26 mouse cellular contexts compared by ENCODE assay signal in genomic region chr3:107229221-107229620, GRCm38 (mm10). TPM values are rescaled to one million over a fixed set of nuclear protein-coding genes. Genes with fewer than 3 reads are reported as not detected.
"Had no signal": no experiment of that assay in that cellular context is flagged by ENCODE, and none has a peak within 500 bp of the region (broad histone marks: within the 10 kb centered on the region; RNA-seq: fewer than 3 reads in every experiment).

No protein-coding gene starts in this region.

- H3K27ac ChIP-seq: kidney, embryonic 15.5 days; left cerebral cortex, adult 2 months; liver, embryonic 13.5 days; midbrain, embryonic 10.5 days; neural tube, embryonic 12.5 days had no signal

- H3K4me2 ChIP-seq: kidney, embryonic 15.5 days; liver, embryonic 13.5 days; lung, embryonic 15.5 days; neural tube, embryonic 12.5 days had no signal

- H3K27me3 ChIP-seq: lung, embryonic 15.5 days; neural tube, embryonic 12.5 days had no signal

- H3K4me1 ChIP-seq: neural tube, embryonic 12.5 days had no signal

- H3K9me3 ChIP-seq: kidney, embryonic 15.5 days; liver, embryonic 13.5 days; lung, embryonic 15.5 days; midbrain, embryonic 10.5 days; neural tube, embryonic 12.5 days had no signal

- H3K4me3 ChIP-seq: kidney, embryonic 15.5 days; left cerebral cortex, adult 2 months; liver, embryonic 13.5 days; lung, embryonic 15.5 days; megakaryocyte, embryonic 14.5 days; midbrain, embryonic 10.5 days; neural tube, embryonic 12.5 days had no signal

- DNase-seq: kidney, adult 11 months; kidney, postnatal 36 days; layer of hippocampus, postnatal 36 days; liver, embryonic 13.5 days; lung, postnatal 10 days; lung, postnatal 36 days; midbrain, embryonic 14.5 days; retina, postnatal 1 day; right cerebral cortex, postnatal 25 days; spleen, adult 18-20 months; thymus, postnatal 25 days had no signal

- H3K36me3 ChIP-seq: kidney, embryonic 15.5 days; liver, embryonic 13.5 days; lung, embryonic 15.5 days; midbrain, embryonic 10.5 days; neural tube, embryonic 12.5 days had no signal

- H3K9ac ChIP-seq: kidney, embryonic 15.5 days; liver, embryonic 13.5 days; lung, embryonic 15.5 days; neural tube, embryonic 12.5 days had no signal

RNA-seq across cellular contexts. Expression of gene A630076J17Rik, which starts 1.2 kb away (rescaled TPM):
- total RNA-seq: layer of hippocampus, adult 8-10 months; layer of hippocampus, postnatal 10 days; layer of hippocampus, postnatal 36 days; left cerebral cortex, adult 2 months; left cerebral cortex, postnatal 10 days; left cerebral cortex, postnatal 36 days; neutrophil, adult 5-6 weeks had no signal
- polyA plus RNA-seq: kidney, embryonic 15.5 days; limb, embryonic 11.5 days; limb, embryonic 14.5 days; liver, embryonic 13.5 days; liver, embryonic 16.5 days; midbrain, embryonic 10.5 days; midbrain, embryonic 14.5 days; neural tube, embryonic 12.5 days had no signal

RNA-seq across cellular contexts. Expression of gene Cym, which starts 7.7 kb away (rescaled TPM):
- total RNA-seq: layer of hippocampus, postnatal 10 days; left cerebral cortex, adult 2 months; left cerebral cortex, postnatal 36 days; neutrophil, adult 5-6 weeks had no signal
- polyA plus RNA-seq: limb, embryonic 11.5 days; midbrain, embryonic 10.5 days; neural tube, embryonic 12.5 days had no signal

RNA-seq across cellular contexts. Expression of gene Prok1, which starts 10.3 kb away (rescaled TPM):
- total RNA-seq: layer of hippocampus, postnatal 10 days; layer of hippocampus, postnatal 36 days; left cerebral cortex, adult 2 months; left cerebral cortex, postnatal 10 days; left cerebral cortex, postnatal 36 days; neutrophil, adult 5-6 weeks had no signal
- polyA plus RNA-seq: kidney, embryonic 15.5 days; limb, embryonic 11.5 days; liver, embryonic 13.5 days; lung, embryonic 15.5 days; midbrain, embryonic 10.5 days; neural tube, embryonic 12.5 days had no signal

RNA-seq across cellular contexts. Expression of gene Kcna10, which starts 46.4 kb away (rescaled TPM):
- total RNA-seq: layer of hippocampus, adult 8-10 months; layer of hippocampus, postnatal 10 days; layer of hippocampus, postnatal 36 days; left cerebral cortex, postnatal 10 days; neutrophil, adult 5-6 weeks had no signal
- polyA plus RNA-seq: kidney, embryonic 15.5 days; limb, embryonic 11.5 days; limb, embryonic 14.5 days; liver, embryonic 13.5 days; liver, embryonic 16.5 days; lung, embryonic 15.5 days; midbrain, embryonic 10.5 days; midbrain, embryonic 14.5 days; neural tube, embryonic 12.5 days; thymus, postnatal 0 days had no signal
